Mouse (Mus musculus) liver, postnatal 0 days (tissue): ENCODE measurements at regions not wholly inside any gene's neighbourhood (a gene's known extent, or its start where the extent isn't known, plus 50 kb on each side); places are given as distances from the start of the nearest gene placed in this dataset.

Experiments
- CTCF ChIP-seq: sonication (generic); IDR thresholded peaks from 2 replicates; pipeline ENCODE4 v1.5.1; 2016; ENCODE audit warnings: antibody characterized with exemption, low read depth
- EP300 ChIP-seq: IDR thresholded peaks from 2 replicates; pipeline ENCODE4 v1.6.1; 2016; ENCODE audit warnings: antibody characterized with exemption, low read depth, mild to moderate bottlenecking

DNA sequence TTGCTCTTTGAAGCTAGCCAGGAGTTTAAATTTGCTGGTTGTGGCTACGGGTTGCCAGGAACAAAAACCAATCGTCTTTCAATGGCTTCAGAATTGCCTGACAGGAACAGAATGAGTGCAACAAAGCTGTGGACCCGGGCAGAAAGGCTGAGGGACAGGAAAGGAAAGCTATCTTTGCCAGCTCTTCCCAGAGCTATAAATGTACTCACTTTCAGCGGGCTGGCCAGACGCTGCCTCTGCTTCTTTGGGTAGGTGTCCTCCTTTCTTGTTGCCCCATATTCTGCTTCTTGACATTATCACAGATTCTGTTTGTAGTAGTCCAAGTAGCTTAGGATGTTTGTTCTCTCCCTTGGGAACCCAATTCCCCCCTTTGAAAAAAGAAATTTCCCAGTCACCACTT, 307.4 kb upstream of the Kif2a start:
- TF ChIP-seq CTCF (no peak), EP300 (no peak)
